Mouse (Mus musculus) colon, adult 2 months (tissue): ENCODE results near the gene Lipe. TPM values are rescaled to one million over a fixed set of nuclear protein-coding genes. Genes with fewer than 3 reads are reported as not detected.

Source experiments
- polyA plus RNA-seq: library from polyadenylated mRNA; depleted of rRNA; stranded (reverse); fragments of >200 nt; gene quantifications from 2 replicates; pipeline ENCODE4 v1.2.3, GENCODE M21; 2012; rRNA removed

Lipe gene
- polyA plus RNA-seq = 26.7 and 33.9 TPM in 2 replicates

DNA sequence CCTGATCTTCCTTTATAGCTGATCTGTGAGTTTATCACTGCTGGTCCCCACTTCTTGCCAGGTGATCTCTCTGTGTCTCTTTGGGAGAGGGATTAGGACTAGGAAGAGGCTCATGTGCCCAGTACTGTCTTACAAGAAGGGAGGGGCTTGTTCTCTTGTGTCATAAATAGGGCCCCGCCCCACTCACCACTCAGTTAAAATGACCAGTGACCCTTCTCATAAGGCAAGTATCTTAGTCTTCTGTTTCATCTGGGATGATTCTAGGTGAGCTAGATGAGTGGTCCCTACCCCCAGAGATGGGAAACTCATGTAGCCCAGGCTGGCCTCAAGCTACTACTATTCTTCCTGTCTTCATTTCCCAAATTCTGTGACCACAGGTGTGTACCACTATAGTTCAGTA lies at the start of gene Lipe:
Lipe (minus strand) TSS at position 101 of the 400 bp plus-strand sequence.

GRCm38 (mm10) chr7:25412833-25413441 lies 14.4 kb upstream of the Lipe start, which contains the start of gene Cxcl17:
Gene Cxcl17, minus strand, starts transcription at chr7:25412886.

DNA sequence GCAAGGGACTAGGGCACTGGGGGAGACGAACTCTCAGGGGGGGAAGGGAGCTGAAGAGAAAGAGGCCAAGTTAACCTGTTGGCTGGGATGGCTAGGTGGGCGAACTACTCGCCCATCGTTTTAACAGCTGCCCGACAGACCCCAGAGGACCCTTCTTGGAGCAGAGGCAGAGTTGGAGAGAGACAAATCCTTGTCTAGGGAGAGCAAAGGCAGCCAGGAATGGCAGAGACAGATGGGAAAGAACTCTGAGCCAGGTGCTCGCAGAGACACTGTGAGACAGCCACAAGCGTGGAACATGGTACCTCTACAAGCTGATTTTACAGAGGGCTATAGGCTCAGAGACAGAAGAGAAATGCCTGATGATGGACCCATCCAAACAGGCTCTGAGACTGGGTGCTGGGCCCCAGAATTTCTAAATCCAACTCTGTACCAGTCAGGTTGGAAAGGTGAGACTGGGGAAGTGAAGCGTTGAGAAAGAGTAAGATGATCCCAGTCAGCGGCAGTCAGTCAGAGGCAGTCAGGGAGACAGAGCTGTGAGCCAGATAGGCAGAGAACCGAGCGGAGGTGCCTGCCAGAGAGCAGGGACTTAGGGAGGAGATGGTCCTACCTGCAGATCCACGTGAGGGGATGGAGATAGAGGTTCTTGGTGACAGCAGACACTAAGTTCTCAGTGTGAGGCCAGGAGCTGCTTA lies 29.3 kb downstream of the Lipe start, which contains the start of gene Cnfn:
Cnfn (minus strand) TSS at position 667 of the 692 bp plus-strand sequence.

Other genes starting within 250 kb of the Lipe start
- gene Pou2f2, start 219.0 kb downstream of the Lipe start, polyA plus RNA-seq = 2.7 and 3.4 TPM in 2 replicates
- 83.3 and 98.6 TPM in 2 replicates for gene Dedd2, start 178.1 kb downstream of the Lipe start, polyA plus RNA-seq
- gene Zfp526, start 177.3 kb downstream of the Lipe start, polyA plus RNA-seq = 13.4 and 14.1 TPM in 2 replicates
- 120 and 151 TPM in 2 replicates for gene Gsk3a, start 160.9 kb downstream of the Lipe start, polyA plus RNA-seq
- gene Erf, start 147.9 kb downstream of the Lipe start, polyA plus RNA-seq = 42.5 and 52.2 TPM in 2 replicates
- 59.1 and 73.7 TPM in 2 replicates for gene Cic, start 131.0 kb downstream of the Lipe start, polyA plus RNA-seq
- gene Pafah1b3, start 100.7 kb downstream of the Lipe start, polyA plus RNA-seq = 223 and 250 TPM in 2 replicates
- not detected in 2 replicates for gene Prr19, start 97.3 kb downstream of the Lipe start, polyA plus RNA-seq
- 0.59 and 0.71 TPM in 2 replicates for gene Tmem145, start 92.6 kb downstream of the Lipe start, polyA plus RNA-seq
- gene Megf8, start 81.5 kb downstream of the Lipe start, polyA plus RNA-seq = 41.9 and 44.2 TPM in 2 replicates
- 0.77 TPM in 1 of 2 replicates, not detected in the other for gene Cnfn, start 29.0 kb downstream of the Lipe start, polyA plus RNA-seq
- not detected in 2 replicates for gene Cxcl17, start 14.2 kb upstream of the Lipe start, polyA plus RNA-seq
- gene Ceacam1, start 78.9 kb upstream of the Lipe start, polyA plus RNA-seq = 822 and 1,160 TPM in 2 replicates
- gene Ceacam2, start 141.1 kb upstream of the Lipe start, polyA plus RNA-seq = 1.6 and 2.0 TPM in 2 replicates
- gene Erich4, start 217.2 kb upstream of the Lipe start, polyA plus RNA-seq = 0.65 and 1.7 TPM in 2 replicates
- gene Dmac2, start 220.7 kb upstream of the Lipe start, polyA plus RNA-seq = 86.7 and 94.4 TPM in 2 replicates
- gene B3gnt8, start 227.9 kb upstream of the Lipe start, polyA plus RNA-seq = 14.8 and 18.0 TPM in 2 replicates